Mouse (Mus musculus) bone marrow macrophage, adult 2 months (primary cell): Measurements from ENCODE around the gene Srsf4. TPM values are rescaled to one million over a fixed set of nuclear protein-coding genes. Genes with fewer than 3 reads are reported as not detected.
A peak's percentile ranks its signal among the peaks of the same experiment; 100 is the strongest.

Experiments used
- H3K27ac ChIP-seq: 2 replicates; pipeline ENCODE4 v1.5.1; 2012; ENCODE audit warnings: low read depth, low read length; ENCODE audit not compliant: insufficient read depth
- H3K4me1 ChIP-seq: 2 replicates; pipeline ENCODE4 v1.6.1; 2012; ENCODE audit warnings: low read length; ENCODE audit not compliant: control insufficient read depth, insufficient read depth
- H3K4me3 ChIP-seq: 2 replicates; pipeline ENCODE4 v1.5.1; 2012; ENCODE audit warnings: mild to moderate bottlenecking, low read length, moderate library complexity; ENCODE audit not compliant: insufficient read depth
- CTCF ChIP-seq: IDR thresholded peaks from 2 replicates; pipeline ENCODE4 v1.5.1; 2012; ENCODE audit warnings: low read depth, mild to moderate bottlenecking, low read length, moderate library complexity
- POLR2A ChIP-seq: IDR thresholded peaks from 2 replicates; pipeline ENCODE4 v1.6.1; 2012; ENCODE audit warnings: mild to moderate bottlenecking, low read depth, low read length, borderline replicate concordance
- polyA plus RNA-seq: library from polyadenylated mRNA; stranded (reverse); fragments of >200 nt; gene quantifications from 2 replicates; pipeline ENCODE4 v1.2.4, GENCODE M21; 2012; ENCODE audit not compliant: missing spikeins, insufficient read depth, insufficient read length

The Srsf4 gene
- polyA plus RNA-seq, 1 experiment: 56.0 TPM

DNA sequence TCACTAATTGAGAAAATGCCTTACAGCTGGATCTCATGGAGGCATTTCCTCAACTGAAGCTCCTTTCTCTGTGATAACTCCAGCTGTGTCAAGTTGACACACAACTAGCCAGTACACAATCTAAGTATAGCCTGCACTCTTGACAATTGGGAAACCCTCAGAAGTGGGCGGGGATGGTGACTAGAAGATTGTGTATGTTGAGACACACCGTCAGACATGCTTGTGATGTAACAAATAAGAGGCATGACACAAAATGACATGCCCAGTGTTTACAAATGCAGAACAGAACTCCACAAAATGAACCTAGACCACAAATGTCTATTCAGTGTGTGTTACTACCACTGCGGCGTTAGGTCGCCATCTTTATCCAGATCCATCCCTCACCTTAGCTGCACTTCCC lies 23.7 kb downstream of the Srsf4 start:
- TF ChIP-seq CTCF (no peak), POLR2A (no peak)
- H3K4me3 ChIP-seq: no peak overlapping the region
- no peak overlapping the region for H3K27ac ChIP-seq

DNA sequence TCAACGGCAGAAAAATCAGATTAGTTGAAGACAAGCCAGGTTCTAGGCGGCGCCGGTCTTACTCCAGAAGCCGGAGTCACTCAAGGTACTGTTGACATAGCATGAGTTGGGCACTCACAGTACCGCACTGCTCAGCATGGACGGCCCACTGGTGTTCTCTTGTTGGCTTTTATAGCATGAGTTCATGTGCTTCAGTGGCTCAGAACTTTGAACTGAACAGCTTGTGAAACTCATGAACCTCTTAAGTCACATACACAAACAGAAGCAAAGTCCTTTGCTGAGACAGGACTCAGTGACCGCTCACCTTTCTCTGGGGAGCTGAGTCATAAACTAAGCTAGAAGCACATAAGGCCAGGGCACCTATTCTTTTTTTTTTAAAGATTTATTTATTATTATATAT lies 24.4 kb downstream of the Srsf4 start:
- H3K27ac ChIP-seq: no peak overlapping the region
- no peak overlapping the region for H3K4me3 ChIP-seq
- TF ChIP-seq CTCF (no peak), POLR2A (no peak)
- no peaks in the 10 kb centered on the region for H3K4me1 ChIP-seq

More for the DNA sequence above, 23.7 kb downstream of the Srsf4 start:
- no peaks in the 10 kb centered on the region for H3K4me1 ChIP-seq

DNA sequence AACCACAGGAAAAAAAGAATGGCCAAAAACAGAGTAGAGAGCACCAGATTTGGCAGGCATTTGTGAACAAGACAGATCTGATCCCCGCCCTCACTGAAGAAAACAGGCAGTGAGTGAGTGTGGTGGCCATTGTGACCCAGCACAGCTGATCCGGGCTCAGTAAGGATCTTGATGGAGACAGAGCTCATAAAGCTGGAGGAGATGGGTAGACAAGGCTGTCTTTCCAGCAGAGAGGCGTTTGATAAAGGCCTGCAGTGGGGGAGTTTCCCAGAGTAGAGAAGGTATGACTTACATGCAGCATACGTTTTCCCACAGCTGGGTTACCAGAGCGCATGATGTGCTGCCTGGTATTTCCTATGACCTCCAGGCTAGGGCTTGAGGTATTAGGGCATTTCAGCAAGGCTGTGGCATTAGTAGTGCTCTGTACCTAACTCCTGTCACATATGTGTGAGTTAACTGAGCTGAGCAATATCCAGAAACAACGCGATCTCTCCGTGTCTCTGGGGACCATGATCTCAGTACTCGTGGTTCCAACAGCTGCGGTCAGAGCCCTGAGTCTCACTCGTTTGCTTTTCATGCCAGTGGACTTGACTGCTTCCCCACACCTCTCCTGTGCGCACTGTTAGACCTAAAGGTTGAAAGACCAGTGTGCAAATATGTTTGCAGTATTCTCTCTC lies 25.2 kb downstream of the Srsf4 start:
- TF ChIP-seq POLR2A (no peak), CTCF (no peak)
- H3K4me1 ChIP-seq: no peaks in the 10 kb centered on the region
- no peak overlapping the region for H3K4me3 ChIP-seq
- no peak overlapping the region for H3K27ac ChIP-seq

DNA sequence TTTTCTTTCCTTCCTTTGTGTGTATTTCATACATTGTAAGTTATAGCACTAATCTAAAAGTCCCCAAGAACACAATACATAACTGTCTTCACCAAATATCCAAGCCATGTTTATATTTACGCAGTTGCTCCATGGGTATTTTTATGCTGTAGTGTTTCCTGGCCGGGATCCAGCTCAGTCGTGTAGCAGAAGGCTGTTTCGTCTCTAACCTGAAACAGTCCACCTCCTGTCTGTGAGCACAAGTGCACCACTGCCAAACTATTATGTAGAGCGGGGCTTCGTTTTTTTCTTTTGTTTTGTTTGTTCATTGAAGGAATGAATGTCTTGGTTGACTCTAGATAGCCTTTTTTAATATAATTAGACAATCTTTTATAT lies 25.8 kb downstream of the Srsf4 start:
- Histone ChIP-seq H3K27ac (no peak overlapping the region), H3K4me1 (no peaks in the 10 kb centered on the region), H3K4me3 (no peak overlapping the region)
- TF ChIP-seq CTCF (no peak), POLR2A (no peak)

DNA sequence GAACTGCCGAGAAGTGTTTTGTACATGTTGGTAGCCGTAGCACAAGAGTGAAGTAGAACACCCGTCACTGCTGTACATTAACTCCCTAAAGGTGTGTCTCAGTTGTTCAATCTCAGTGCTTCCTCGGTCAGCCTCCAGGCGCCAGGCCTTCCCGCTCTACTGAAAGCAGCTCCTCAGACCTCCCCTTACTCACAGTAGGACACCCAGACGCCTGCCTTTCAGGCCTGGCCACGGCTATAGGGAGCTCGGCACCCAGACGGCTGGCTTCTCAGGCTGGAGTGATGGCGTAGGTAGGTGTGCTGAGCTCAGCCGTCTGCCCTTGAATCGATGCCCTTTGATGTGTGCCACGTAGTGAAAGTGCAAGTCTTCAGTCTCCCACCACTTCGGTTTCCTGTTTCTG lies 27.7 kb downstream of the Srsf4 start:
- H3K27ac ChIP-seq: no peak overlapping the region
- H3K4me1 ChIP-seq: 0 out of 2 replicates have a peak, but pooled peaks cover 2% of the 10 kb centered on the region
- TF ChIP-seq CTCF (no peak), POLR2A (no peak)
- no peak overlapping the region for H3K4me3 ChIP-seq

DNA sequence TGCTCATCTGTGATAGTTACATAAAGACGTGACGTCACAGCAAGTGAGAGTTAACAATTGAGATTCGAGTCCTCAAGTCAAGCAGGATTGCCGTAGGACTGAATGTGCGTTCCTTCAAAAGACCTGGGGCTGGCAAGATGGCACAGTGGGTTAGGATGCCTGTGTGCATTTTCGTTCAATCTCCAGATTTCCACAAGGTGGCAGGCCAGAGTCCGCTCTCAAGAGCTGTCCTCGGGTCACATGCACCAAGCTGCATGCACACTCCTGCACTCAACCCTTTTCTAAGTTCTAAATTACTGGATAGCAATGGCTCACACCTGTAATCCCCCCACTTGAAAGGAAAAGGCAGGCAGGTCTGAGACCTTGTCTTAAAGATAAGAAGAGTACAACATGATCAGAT lies 31.1 kb downstream of the Srsf4 start:
- TF ChIP-seq CTCF (no peak), POLR2A (no peak)
- Histone ChIP-seq H3K4me1 (peaks cover 2% of the 10 kb centered on the region; the same call in 1 of the 2 replicates), H3K27ac (no peak overlapping the region), H3K4me3 (no peak overlapping the region)

DNA sequence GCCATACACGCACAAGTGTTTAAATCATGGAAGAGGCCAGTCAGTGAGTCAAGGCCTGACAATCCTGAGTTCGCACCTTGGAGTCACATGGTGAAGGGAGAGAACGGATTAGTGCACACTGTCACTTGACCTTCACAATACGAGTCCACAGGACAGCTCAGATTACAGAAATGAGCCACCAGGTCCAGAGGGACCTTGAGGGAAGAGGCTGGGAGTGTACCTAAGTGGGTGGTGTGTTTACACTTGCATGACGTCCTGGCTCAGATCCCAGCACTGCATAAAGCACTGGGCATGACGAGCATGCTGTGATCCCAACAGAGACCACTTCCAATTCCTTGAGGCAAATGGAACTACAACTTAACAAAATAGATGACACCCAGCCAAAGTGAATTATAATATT lies 33.0 kb downstream of the Srsf4 start:
- Histone ChIP-seq H3K4me3 (no peak overlapping the region), H3K27ac (no peak overlapping the region), H3K4me1 (peaks cover 14% of the 10 kb centered on the region)
- TF ChIP-seq CTCF (no peak), POLR2A (no peak)

DNA sequence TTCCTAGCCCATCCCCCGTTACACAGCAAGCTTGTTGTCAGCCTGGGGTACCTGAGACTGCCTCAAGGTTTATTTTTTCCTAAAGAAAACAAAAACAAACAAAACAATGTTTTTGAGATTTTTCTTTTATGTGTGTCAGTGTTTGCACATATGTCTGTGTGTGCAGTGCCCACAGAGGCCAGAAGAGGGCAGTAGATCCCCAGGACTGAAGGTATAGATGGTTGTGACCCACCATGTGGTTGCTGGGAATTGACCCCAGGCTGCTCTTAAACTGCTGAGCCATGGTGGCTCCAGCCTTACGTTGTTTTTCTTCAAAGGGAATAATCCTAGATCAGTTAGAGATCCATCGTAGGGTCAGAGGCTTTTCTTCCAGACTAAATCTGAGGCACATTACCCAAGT lies 34.5 kb downstream of the Srsf4 start:
- Histone ChIP-seq H3K4me3 (no peak overlapping the region), H3K27ac (no peak overlapping the region), H3K4me1 (peaks cover 14% of the 10 kb centered on the region)
- TF ChIP-seq POLR2A (no peak), CTCF (no peak)

DNA sequence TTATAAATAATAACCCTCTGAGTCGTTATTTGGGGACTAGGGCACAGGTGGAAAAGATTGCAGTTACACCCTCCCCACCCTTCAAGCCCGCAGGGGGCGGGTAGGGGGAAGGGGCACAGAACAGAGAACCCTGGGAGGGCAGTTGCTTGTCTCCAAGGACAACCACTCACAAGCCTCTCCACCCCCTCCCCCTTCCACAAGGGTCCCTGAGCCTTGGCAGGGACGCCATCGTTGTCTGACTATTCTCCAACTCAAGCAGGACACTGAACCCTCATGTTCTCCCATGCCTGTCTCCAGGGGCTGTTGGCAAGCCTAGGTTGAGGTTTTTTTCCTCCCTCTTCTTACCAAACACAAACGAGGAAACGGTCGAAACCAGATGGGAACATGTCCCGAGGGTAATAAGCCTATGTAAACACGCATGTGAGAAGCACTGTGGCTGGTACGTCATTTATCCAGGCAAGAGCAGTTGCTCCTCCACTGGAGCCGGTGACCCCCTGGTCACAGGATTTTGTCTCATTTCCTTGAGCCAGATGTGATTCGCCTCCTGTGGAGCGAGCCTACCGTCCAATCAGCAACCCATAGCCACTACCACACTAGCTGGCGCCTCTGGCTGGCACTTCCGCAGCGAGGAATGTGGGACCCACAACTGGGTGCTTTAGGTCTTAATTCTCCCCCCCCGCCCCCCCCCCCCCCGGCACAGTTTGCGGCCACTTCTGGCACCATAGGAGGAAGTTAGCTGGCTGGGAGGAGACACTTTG lies 37.0 kb downstream of the Srsf4 start:
- H3K4me3 ChIP-seq: peak overlapping the region; percentile 56
- peak; percentile 47; the same call in 1 of the 2 replicates for TF ChIP-seq POLR2A
- no peak for TF ChIP-seq CTCF
- peaks cover 12% of the 10 kb centered on the region for H3K4me1 ChIP-seq
- H3K27ac ChIP-seq: peak overlapping the region; percentile 96

DNA sequence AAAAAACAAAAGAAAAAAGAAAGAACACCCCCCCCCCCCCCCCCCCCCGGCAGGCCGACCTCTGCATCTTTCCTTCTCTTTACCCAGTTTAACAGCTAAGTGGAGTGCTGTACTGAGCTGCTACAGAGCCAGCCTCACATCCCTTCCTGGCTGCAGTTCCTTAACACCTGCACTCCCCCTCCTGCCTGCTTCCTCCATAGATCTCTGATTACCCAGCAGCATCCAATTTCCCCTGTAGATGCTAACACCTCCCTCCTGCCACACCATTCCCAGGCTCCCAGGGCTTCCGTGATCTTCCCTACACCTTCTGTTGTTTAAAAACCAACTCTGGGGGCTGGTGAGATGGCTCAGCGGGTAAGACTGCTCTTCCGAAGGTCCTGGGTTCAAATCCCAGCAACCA lies 38.1 kb downstream of the Srsf4 start:
- no peak overlapping the region for H3K27ac ChIP-seq
- TF ChIP-seq POLR2A: no peak
- no peak for TF ChIP-seq CTCF
- peaks cover 12% of the 10 kb centered on the region for H3K4me1 ChIP-seq
- no peak overlapping the region for H3K4me3 ChIP-seq
